In the genomic region with DNA sequence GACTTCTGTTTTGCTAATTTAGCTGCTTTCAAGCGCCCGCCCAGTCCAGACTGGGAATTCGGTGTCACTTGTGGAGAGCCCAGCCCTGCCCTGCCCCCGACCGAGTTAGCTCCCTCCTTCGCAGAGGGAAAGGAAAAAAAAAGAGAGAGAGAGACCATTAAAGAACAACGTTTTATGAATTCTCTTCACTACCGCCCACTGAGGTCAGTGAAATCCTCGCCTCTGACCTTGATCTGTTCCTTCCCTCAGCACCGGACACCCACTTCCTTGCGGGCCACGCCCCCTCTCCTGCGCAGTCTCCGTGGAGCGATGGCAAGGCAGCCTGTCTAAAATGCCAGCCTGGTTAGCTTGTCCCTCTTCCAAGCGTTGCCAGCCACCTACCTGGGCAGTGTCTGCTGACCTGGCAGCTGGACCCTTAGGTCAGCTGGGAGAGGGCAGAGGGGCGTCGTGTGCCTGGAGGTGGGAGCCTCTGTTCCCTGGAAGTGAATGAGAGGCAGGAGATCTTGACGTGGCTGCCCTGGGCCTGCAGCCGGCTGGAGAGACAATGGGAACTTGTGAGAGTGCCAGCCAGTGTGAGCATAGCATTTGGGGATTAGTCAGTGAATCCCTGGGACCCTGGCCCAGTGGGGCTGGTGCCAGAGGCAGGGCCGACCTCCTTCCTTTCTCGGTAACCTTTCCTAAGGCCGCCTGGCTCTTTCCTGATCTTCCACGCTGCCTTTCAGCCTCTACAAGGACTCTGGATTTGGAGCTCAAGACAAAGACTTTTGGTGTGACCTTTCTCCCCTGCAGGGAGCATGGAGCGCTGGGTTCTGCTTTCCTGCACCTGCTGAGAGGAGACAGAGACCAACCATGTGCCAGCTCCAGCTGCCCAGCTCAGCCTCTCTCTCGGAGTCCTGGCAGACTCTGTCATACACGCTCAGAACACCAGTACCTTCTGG, we compare ENCODE assay signal across 9 mouse cellular contexts. TPM values are rescaled to one million over a fixed set of nuclear protein-coding genes. Genes with fewer than 3 reads are reported as not detected.
A peak's percentile ranks its signal among the peaks of the same experiment; 100 is the strongest.
DNase-seq lines count a peak whose midpoint lies in the region; ATAC-seq and TF ChIP-seq lines count a peak whose summit lies in the region.
"Had no signal": no experiment of that assay in that cellular context is flagged by ENCODE, and none has a peak within 500 bp of the region (broad histone marks: within the 10 kb centered on the region; RNA-seq: fewer than 3 reads in every experiment).

No protein-coding gene starts in this region.

- H3K36me3 ChIP-seq in intestine, embryonic 15.5 days: no peaks in the 10 kb centered on the region
- H3K36me3 ChIP-seq in liver, embryonic 12.5 days: no peaks in the 10 kb centered on the region
- H3K36me3 ChIP-seq in neural tube, embryonic 12.5 days: no peaks in the 10 kb centered on the region

- no peak for DNase-seq in left cerebral cortex, adult 2 months (ENCODE audit: extremely low spot score in 1 of 2, low spot score in 2 of 2)
- DNase-seq in left cerebral cortex, adult 11 months (ENCODE audit: low spot score): no peak
- peak; percentile 84 for DNase-seq in embryo, embryonic 11 days
- DNase-seq in spleen, adult 12 weeks (ENCODE audit: low spot score): no peak

- H3K4me1 ChIP-seq in intestine, embryonic 15.5 days (replicated peaks): peaks cover 47% of the 10 kb centered on the region
- H3K4me1 ChIP-seq in liver, embryonic 12.5 days: peaks cover 43% of the 10 kb centered on the region
- peaks cover 48% of the 10 kb centered on the region for H3K4me1 ChIP-seq in neural tube, embryonic 12.5 days

- intact Hi-C loops in left cerebral cortex, adult 2 months (cut with DNase I): no loop called here

- H3K27ac ChIP-seq in left cerebral cortex, adult 2 months: no peak overlapping the region
- H3K27ac ChIP-seq in intestine, embryonic 15.5 days: peak overlapping the region; percentile 57
- H3K27ac ChIP-seq in liver, embryonic 12.5 days: peak overlapping the region; percentile 46
- H3K27ac ChIP-seq in neural tube, embryonic 12.5 days: 0 out of 2 replicates have a peak overlapping the region, but pooled peaks have one; percentile 21

- peak; percentile 49 for ATAC-seq in granulocyte monocyte progenitor cell, adult 5-6 weeks (replicated peaks; ENCODE audit: poor library complexity, severe bottlenecking)
- ATAC-seq in intestine, embryonic 15.5 days: peak; percentile 27
- ATAC-seq in liver, embryonic 12.5 days: no peak; the same call in 1 of the 2 replicates
- peak; percentile 38; the same call in 1 of the 2 replicates for ATAC-seq in neural tube, embryonic 12.5 days (ENCODE audit: low FRiP score, low read depth)
- ATAC-seq: Patski had no signal

- no peak overlapping the region for H3K9ac ChIP-seq in intestine, embryonic 15.5 days
- no peak overlapping the region for H3K9ac ChIP-seq in liver, embryonic 12.5 days
- H3K9ac ChIP-seq in neural tube, embryonic 12.5 days: peak overlapping the region; percentile 41; the same call in 1 of the 2 replicates

- H3K9me3 ChIP-seq in intestine, embryonic 15.5 days: no peaks in the 10 kb centered on the region
- H3K9me3 ChIP-seq in liver, embryonic 12.5 days (replicated peaks): no peaks in the 10 kb centered on the region
- H3K9me3 ChIP-seq in neural tube, embryonic 12.5 days: no peaks in the 10 kb centered on the region

- WGBS in intestine, embryonic 15.5 days: 19% methylated on average over 27 of the region's 27 CpGs
- 18% methylated on average over 27 of the region's 27 CpGs for WGBS in liver, embryonic 12.5 days (ENCODE audit: insufficient replicate concordance)
- 5% methylated on average over 27 of the region's 27 CpGs for WGBS in neural tube, embryonic 12.5 days

- H3K4me3 ChIP-seq in left cerebral cortex, adult 2 months: peak overlapping the region; percentile 20
- H3K4me3 ChIP-seq in intestine, embryonic 15.5 days (replicated peaks): peak overlapping the region; percentile 24
- H3K4me3 ChIP-seq in liver, embryonic 12.5 days: peak overlapping the region; percentile 12; the same call in 1 of the 2 replicates
- peak overlapping the region; percentile 9; the same call in 1 of the 2 replicates for H3K4me3 ChIP-seq in neural tube, embryonic 12.5 days

- no peak for TF ChIP-seq CTCF in left cerebral cortex, adult 2 months (IDR thresholded peaks at IDR 0.05)

- H3K4me2 ChIP-seq in intestine, embryonic 15.5 days (replicated peaks): peak overlapping the region; percentile 85
- H3K4me2 ChIP-seq in liver, embryonic 12.5 days: peak overlapping the region; percentile 44
- peak overlapping the region; percentile 76 for H3K4me2 ChIP-seq in neural tube, embryonic 12.5 days (replicated peaks)

- no peaks in the 10 kb centered on the region for H3K27me3 ChIP-seq in intestine, embryonic 15.5 days (replicated peaks)
- peaks cover 73% of the 10 kb centered on the region for H3K27me3 ChIP-seq in liver, embryonic 12.5 days (replicated peaks)
- peaks cover 18% of the 10 kb centered on the region for H3K27me3 ChIP-seq in neural tube, embryonic 12.5 days (replicated peaks)
- H3K27me3 ChIP-seq: Patski had no signal

RNA-seq across cellular contexts. Expression of gene Foxp4, which starts 51.9 kb away (rescaled TPM):
- total RNA-seq in left cerebral cortex, adult 2 months (2021): 10 to 100 TPM; 43.1 to 50.6 TPM
- 16.9 and 29.3 TPM in 2 replicates for total RNA-seq in granulocyte monocyte progenitor cell, adult 5-6 weeks (2014; fragmentation: Nextera tagmentation)
- 3.4 and 4.0 TPM in 2 replicates for total RNA-seq in granulocyte monocyte progenitor cell, adult 5-6 weeks (2017)
- 22.3 and 24.9 TPM in 2 replicates for polyA plus RNA-seq in intestine, embryonic 15.5 days (2015; fragmentation: Nextera tagmentation; extraction: Ambion mirVana)
- 13.7 and 13.9 TPM in 2 replicates for polyA plus RNA-seq in liver, embryonic 12.5 days (2016; fragmentation: Nextera tagmentation; extraction: Ambion mirVana)
- polyA plus RNA-seq in neural tube, embryonic 12.5 days (2016; fragmentation: Nextera tagmentation; extraction: Ambion mirVana): 30.4 and 31.8 TPM in 2 replicates
